Mouse (Mus musculus) natural killer cell, adult 2 months (primary cell): Measurements from ENCODE around the gene Igflr1.

ENCODE experiments used
- DNase-seq, 2 experiments: peaks; one replicate each; pipeline ENCODE4 v3.0.0; 2022; ENCODE audit warnings: low spot score in 2 of 2

Gene Igflr1

GRCm38 (mm10) chr7:30553810-30554584 is 11.2 kb upstream of the Igflr1 start:
- no peak for DNase-seq

DNA sequence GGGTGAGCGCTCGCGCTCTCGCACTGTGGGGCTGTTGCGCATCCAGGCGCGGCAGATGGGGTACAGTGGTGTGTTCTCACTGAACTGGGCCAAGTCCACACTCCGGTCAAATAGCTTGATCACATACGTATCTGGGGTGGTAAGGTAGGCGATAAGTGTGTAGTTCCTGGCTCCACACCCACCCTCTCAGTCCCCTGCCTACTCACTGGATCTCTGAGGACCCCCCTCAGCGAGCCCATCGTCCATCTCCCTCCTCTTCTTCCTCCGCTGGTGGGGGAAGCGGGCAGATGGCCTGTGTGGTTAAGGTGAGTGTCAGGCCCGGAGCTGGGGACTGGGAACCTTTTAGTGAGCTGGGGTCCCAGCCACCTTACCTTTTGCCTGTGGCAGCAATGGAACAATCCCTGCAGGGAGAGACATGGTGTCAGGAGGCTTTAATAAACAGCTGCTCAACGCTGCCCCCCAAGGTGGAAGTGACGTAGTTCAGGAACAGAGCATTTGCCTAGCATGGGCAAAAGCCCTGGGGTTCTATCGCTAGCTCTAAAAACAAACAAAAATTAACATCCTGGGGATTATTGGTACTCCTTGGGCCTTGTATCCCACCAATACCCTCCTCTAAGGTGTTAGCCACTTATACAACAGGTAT is 8.2 kb upstream of the Igflr1 start:
- DNase-seq: peak in 1 of 2 experiments; percentile 34

GRCm38 (mm10) chr7:30557901-30558514 is 7.2 kb upstream of the Igflr1 start:
- DNase-seq: no peak

DNA sequence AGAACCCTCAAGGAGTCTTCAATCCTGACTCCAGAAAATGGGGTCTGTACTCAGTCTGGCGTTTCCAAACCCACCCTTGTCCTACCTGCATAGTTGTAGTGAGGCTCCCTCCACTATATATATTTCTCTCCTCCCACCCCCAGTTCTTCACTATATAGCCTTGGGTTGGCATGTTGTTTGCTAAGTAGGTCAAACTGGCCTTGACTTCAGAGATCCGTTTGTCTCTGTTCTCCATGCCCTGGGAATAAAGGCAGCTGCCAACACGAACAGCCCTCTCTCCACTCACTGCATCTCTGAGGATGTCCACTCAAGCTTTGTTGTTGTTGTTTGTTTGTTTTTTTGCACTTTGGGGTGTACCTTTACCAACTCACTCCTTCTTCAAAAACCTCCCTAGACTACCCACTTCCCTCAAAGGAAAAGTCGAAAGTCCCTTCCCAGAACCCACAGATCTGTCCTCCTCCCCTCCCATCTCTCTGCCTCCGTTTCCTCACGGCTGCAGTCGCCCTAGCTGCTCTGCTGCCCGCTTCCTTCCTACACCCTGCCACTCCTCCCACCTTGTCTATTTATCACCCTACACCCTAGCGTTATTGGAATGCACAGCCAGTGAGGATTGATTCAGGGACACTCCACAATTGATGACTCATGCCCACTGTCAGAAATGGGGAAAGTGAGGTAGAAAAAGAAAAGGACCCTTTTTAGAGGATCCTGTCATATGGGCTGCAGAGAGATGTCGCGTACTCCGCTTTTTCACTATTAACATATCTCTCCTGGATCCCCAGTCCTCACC is 6.4 kb upstream of the Igflr1 start:
- no peak for DNase-seq

DNA sequence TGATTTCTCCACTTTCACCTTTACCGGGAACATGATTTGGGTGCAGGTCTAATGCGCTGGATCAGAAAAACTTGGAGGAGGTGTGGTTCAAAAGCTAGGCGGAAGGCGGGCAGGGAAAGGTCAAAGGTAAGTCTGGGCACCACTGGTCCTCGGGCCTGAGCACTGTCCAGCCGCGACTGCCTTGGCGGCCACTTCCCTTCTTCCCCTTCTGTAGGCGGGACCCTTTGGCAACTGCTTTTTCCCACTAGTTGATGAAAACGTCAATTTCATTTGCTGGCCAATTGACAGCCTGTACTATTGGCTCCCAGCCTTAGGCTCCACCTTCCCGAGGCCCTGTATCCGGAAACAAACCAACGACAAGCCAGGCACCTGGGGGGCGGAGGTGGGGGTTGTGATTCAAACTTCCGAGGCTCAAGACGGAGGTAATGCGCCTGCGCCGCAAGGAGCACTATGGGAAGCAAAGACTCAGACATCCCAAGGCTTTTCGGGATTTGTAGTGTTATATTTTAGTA is 5.7 kb upstream of the Igflr1 start, which contains the start of gene Lin37:
Gene Lin37, minus strand, starts transcription at position 396 of the 512 bp plus-strand sequence.
- peak; percentile 91 to 93 for DNase-seq

DNA sequence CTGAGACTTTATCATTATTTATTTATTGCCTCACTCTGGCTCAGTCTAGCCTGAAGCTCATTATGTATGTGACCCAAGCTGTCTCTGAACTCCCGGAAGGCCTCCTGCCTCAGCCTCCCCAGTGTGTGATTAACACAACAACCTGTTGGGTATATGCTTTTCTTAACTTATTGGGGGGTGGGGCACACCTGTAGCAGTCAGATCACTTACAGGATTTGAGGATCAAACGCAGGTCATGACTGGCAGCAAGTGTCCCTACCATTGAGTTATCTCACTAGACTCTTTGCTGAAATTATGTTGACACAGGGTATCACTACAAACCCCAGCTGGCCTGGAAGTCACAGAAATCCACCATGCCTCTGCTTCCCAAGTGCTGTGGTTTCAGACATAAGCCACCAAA is 4.9 kb upstream of the Igflr1 start:
- DNase-seq: no peak

DNA sequence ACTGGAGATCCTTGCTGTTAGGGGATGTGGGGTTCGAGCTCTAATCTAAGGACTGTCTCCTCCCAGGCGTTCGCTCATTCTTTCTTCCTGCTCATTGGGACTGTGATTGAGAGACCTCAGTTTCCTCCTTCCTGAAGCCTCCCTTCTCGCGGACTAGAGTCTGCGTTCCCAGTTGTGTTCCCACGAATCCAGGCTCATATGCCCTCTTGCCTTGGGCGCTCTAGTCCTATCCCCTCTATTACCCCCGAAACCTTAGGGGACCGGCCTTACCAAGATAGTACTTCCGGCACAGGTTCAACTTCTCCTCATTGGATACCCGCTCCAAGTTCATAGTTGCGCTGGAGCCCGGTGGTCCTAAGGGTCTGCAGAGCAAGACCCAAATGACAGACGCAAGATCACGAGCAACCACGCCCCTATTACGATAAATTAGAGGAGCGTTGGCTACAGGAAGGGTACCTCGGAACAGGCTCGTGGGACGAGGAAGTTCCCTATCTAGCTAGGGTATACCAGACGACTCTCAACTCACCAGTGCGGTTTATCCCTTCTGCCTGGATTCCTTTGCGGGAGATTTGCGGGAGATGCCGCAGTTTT is 2.6 kb upstream of the Igflr1 start:
- no peak for DNase-seq

DNA sequence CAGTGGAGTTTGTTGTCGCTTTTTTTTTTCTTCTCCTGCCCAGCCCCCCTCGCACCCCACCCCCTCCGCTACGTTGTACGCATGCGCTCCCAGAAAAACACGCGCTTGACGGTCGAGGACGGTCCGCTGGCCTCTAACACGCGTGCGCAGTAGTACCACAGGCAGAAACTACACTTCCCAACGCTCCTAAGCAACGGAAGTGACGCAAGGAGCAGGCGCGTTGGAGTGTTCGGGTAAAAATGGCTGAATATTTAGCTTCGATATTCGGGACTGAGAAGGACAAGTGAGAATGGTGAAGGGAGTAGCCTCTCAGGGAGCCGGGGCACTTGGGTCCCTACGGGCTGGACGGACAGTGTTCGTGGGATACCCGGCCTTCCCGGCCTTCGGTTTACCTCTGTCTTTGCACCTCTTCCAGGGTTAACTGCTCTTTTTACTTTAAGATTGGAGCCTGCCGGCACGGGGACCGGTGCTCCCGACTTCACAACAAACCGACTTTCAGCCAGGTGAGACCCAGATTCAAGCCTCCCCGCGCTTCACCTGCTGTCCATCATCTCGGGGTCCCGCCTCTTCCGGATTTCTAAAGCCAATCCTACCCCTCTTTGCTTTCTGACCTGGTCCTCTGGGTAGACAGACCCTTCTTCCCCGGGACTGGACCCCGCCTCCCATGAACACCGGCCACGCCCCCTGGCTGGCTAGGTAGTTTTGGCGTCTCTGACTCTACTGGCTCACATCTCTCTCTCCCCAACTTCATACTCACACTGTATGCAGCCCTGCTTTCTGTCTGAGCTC is 1.9 kb upstream of the Igflr1 start, which contains the start of the genes U2af1l4, Gm49396 and Psenen:
Gene U2af1l4, plus strand, starts transcription at position 185 of the 789 bp plus-strand sequence.
Gene Gm49396, plus strand, starts transcription at position 228 of the 789 bp plus-strand sequence.
Gene Psenen, minus strand, starts transcription at position 511 of the 789 bp plus-strand sequence.
- DNase-seq: peak; percentile 94 to 96

DNA sequence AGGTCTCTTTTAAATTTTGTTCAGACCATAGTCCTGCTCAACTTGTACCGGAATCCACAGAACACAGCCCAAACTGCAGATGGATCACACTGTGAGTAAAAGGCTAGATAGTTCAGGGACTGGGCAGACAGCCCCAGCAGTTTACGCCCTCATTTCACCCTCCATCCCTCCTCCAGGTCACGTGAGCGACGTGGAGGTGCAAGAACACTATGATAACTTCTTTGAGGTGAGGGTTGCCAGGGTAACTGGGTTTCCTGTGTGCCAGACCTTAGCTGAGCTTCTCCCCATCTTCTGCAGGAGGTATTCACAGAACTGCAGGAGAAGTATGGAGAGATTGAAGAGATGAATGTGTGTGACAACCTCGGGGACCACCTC is 1.3 kb upstream of the Igflr1 start:
- peak; percentile 53 to 54 for DNase-seq

- no peak for DNase-seq
These were observed 806 bp downstream of the Igflr1 start for GRCm38 (mm10) chr7:30566033-30566432.

DNA sequence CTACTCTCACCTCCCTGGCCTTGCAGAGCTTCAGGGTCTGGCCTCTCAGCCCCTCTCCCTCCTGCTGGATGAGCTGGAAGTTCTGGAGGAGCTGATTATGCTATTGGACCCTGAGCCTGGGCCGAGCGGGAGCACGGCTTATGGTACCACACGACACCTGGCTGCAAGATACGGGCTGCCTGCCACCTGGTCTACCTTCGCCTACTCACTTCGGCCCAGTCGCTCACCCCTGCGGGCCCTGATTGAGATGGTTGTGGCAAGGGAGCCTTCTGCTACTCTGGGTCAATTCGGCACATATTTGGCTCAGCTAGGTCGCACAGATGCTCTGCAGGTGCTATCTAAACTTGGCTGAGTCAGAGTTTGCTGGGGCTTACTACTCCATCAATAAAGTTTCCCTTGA is 2.3 kb downstream of the Igflr1 start:
- DNase-seq: no peak

DNA sequence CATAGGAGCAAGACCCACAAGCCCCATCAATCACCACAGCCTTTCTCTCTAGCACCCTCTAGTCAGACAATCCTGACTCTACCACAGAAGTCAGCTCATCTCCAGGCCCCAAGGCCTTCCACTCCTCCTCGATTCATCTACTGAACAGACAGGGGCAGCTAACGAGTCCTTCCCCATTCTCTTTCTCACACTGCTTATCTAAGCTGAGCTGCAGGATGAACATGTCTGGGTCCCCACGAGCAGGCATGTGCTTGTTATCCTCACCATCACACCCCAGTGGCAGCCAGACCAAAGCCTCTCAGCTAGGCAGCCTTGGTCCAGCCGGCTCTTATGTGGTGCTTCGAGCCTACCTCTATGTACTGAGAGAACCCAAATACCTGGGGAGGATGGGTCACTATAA is 7.2 kb downstream of the Igflr1 start:
- no peak for DNase-seq

DNA sequence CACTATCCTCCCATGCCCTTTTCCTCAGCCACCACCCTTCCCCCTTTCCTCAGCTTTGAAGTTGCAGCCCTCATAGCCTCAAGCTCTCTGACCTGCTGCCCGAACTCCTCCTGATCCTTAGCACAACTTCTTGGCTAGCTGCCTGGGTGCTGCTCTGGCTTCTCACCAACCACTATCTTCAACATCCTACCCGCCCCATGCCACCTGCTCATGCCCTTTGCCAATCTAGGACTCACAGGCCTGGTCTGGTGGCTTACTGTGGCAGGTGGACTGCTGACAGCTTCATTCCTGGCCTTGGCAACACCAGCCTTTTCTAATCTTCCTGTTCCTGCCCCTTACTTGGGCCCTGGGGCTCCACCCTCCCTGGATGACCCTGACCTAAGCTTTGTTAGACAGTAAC is 7.7 kb downstream of the Igflr1 start:
- no peak for DNase-seq

DNA sequence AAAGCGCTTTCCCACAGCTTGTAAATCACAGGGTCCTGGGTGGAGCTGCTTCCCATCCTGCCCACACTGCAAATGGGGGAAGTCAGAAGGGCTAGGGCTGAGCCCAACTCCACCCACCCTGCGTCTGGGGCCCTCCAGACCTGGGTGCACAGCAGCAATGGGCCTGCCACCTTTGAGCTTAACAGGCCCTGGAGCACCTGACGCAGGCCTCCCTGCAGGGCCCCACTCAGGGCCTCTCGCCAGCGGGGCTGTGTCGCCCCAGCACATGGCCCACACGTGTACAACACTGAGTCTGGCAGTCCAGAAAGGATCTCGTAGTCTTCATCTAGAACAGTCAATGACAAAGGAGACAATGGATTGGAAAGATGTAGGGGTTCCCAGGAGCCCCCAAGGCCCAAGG is 14.7 kb downstream of the Igflr1 start:
- DNase-seq: no peak

- no peak for DNase-seq
These were observed 16.3 kb downstream of the Igflr1 start for GRCm38 (mm10) chr7:30581547-30581946.

GRCm38 (mm10) chr7:30584339-30584738 is 19.1 kb downstream of the Igflr1 start:
- DNase-seq: no peak

DNA sequence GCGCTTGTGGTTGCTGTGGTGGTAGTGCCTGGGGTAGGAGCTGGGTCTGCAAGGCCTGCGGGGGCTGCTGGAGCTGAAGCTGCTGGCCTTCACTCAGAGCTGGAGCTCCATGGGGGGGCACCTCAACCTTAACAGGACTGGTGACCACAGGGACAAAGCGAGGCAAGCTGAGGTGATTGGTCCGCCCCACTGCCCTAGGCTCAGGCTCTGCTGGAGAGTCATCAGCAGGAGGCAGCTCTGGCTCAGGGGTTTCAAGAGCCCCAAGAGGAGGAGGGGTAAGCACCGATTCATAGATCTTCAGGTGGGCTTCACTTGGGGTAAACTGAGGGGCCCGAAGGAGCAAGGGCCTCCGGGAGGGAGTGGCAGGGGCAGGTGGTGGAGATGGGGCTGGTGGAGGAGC is 19.9 kb downstream of the Igflr1 start:
- no peak for DNase-seq

DNA sequence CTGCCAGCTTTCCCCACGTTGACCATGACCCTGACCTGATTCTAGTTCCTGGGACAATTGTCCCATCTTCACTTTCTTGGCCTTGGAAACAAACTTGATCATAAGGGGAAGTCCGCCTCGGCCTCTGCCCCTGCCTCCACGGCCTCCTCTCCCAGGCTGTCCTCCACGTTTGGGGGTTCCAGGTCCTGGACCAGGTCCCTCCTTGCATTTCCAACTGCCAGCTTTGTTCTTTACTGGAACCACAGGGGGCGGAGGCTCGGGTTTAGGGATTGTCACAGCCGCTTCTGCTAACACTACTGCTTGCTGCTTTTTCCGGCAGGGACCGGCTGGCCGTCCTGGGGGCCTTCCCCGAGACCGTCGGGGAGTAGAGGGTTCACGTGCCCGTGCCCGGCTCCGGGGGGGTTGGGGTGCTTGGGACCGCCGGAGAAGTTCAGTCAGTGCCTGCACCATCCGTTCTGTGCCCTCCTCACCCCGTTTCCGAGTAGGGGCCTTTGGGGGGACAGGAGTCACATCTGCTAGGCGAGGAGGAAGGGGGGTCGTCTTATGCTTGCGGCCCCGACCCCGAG is 21.3 kb downstream of the Igflr1 start:
- DNase-seq: no peak

DNA sequence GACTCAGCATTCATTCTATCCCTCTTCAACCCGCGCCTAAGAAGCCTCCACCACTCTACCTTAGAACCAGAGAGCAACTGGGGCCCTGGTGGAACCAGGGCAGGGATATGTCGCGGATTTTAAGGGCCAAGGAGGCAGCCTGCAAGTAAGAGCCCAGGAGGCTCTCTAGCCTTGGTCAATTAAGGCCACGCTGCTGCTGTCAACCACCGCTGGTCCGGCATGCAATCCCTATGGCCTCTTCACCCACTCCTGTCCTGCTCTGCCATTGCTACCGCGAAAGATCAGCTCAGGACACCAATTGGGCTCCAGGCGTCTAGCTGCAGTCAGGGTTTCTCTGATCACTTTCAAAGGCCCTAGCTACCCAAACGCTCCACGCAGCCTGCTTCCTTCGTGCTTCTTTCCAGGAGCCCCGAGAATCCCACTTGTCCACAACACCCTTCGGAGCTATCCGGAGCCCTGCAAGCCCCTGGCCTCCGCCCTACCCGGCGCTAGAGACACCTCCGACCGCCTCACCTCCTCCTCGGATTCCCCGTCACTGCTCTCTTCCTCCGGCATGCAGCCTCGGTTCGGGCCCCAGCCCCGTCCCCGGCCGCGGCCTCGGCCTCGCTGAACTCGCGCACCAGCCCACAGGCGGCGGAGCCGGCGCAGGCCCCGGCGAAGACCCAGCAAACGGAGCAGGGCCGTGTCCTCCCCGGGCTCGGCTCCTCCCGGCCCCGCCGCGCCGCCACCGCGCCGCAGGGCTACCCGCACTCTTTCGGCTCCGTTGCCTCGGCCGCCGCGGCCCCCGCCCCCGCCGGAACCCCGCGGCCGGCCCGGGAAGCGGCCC is 22.8 kb downstream of the Igflr1 start:
- DNase-seq: peak; percentile 35 to 48
